Mouse (Mus musculus) embryo, embryonic 9.5 days (tissue): ENCODE data around the gene Eif4g1.
A peak's percentile ranks its signal among the peaks of the same experiment; 100 is the strongest.

Experiments used
- DNase-seq: peaks from one replicate; pipeline ENCODE4 v3.0.0-alpha.2; 2017; ENCODE audit errors: extremely low spot score

Eif4g1 gene

DNA sequence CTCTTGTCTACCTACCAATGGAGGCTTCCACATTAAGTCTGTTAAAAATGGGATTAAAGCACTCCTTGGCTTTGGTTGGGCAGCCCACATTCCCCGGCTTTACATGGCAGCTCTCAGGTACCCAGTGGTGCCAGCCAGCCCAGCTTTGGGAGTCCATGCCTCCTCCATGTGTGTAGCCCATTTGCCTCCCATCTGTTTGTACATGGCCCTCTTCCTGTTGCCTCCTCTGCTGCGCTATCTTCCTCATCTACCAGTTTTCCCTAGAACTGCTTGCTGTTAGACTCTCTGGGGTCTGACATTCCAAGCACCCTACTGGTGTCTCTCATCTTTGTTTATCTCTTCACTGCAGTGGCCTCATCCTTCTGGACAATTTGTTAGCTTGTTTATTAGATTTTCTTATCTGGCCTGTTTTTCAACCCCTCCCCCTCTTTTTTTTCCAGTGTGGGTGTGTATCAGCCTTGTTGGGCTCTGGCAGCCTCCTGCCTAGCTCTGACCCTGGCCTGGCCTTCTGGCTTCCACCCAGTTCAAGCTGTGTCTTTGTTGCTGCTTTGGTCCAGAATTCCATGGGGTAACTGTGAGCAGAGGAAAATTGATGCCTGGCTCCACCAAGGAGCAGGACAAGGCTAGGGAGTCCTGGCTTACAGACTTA is 38.4 kb downstream of the Eif4g1 start:
- DNase-seq: no peak

DNA sequence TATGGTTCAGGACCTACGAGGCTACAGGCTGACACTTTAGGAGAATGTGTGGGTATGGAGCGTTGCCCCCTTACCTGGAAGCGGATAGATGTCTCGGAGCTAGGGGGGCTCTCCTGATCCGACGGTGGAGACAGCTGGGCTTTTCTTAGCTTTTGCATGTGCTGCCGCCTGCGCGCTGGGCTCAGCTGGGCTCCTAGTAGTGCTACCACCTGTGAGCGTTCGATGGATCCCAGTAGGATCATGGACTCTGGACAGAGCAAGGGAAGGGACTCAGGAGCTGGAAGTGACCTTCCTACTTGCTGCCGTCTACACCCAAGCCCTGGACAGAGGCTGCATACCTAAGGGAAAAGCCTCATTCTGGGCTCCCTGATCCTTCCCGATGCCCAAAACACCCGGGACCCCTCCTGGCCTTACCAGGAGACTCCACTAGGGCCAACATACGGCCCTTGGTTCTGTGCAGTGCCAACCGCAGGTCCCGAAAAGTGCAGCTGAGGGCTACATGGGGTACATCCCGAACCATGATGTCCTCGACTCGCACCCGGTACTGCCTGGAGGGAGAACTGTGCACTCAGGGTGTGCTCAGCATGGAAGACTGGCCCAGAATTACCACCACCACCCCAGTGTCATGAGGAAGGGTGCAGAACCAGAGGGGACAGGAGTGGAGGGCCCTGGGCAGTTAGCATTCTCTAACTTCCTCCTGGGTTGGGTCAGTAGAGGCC is 40.3 kb downstream of the Eif4g1 start:
- DNase-seq: no peak

DNA sequence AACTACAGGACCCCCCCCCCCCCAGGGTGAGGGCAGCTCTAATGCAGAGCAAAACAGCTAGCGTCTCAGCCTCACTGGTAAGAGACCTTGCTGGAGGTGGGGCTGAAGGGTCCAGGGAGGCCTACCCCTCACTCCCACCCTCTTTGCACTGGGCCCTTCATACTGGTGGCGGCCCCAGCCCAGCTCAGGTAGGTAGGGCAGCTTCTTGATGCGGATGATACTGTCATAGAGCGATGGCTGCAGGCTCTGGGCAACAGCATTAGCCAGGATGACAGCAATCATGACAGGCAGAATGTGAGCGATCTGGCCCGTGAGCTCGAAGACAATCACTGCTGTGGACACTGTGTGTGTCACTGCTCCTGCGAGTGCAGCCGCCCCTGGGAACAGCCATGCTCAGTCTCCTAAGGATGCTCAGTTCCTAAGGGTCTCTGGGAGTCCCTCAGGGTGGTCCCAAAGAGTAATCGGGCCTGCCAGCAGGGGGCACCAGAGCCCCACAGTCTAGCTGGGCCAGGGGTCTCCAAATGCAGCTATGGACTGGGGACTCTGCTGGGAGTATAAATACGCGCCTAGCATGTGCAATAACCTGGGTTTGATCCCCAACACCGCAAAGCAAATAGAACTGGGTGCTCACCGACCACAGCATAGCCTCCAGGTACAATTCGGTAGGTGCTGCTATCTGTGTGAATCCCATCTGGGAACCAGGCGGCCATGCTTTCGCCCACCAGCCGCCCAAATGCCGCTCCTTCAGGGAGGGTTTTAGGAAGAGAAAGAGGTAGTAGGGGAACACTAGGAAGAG is 41.0 kb downstream of the Eif4g1 start:
- peak; percentile 79 for DNase-seq

DNA sequence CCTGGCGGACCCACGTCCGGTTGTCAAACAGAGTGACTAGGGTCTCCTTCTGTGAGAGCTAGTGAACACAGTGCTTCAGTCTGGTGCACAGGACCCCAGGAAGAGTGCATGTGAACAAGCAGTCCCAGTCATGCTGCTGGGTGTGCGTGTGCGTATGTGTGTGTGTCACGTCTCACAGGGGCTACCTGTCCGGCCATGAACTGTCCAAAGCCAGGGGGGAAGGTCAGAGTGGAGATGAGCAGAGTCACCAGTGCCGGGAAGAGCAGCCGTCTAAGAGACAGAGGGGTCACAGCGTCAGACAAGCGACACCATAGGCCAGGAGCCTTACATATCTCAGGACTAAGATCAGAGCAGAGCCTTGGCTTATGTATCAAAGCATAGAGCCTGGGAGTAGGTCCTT is 42.3 kb downstream of the Eif4g1 start:
- DNase-seq: no peak

DNA sequence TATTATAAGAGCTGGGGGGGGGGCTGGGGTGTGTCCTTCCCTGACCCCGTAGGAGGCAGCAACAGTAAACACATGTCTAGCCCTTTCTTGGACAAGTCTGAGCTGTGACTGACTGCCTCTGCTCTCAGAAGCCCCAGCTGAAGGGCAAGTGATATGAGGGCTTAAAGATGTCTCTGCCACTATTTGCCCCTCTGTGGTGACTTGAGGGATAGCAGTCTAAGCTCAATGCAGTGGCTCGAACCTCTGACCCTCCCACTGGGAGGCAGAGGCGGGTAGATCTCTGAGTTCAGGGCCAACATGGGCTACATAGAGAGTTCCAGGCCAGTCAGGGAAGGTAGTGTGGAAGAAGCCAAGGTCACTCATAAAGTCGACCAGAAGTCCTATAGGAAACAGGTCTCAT is 42.7 kb downstream of the Eif4g1 start:
- no peak for DNase-seq

DNA sequence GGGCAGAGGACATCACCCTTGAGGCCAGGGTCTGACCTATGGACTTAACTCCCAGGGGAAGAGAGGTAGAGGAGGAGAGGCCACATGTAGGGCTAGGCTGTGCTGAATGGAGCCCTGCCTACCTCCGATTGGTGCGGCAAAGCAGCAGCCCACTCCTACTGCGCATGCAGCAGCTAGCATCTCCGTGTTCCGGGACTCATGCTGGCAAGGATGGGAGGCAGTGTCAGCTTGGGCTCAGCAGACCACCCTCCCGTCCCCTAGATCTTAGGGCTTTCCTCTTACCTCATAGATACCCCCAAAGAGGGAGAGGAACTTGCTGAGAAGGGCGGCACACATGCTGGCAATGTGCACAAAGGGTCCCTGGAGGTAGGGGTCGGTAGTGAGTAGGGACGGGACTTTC is 44.1 kb downstream of the Eif4g1 start:
- DNase-seq: no peak

DNA sequence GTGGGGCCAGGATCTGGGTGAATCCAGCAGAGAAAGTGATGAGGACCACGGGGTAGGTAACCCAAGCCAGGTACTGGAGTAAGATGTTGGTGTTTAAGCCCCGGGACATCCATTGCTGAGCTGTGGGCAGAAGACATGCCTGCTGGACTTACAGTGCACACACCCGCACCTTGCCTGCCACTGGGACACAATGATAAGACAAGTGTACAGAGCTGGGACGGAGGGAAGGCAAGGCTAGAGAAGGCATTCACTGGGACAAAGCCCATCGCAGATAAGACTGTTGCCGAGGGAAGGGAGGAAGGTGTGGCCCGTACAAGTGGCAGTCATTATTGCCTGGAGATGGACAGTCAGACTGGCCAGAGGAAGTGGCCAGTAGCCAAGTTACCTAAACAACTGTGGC is 44.8 kb downstream of the Eif4g1 start:
- no peak for DNase-seq

DNA sequence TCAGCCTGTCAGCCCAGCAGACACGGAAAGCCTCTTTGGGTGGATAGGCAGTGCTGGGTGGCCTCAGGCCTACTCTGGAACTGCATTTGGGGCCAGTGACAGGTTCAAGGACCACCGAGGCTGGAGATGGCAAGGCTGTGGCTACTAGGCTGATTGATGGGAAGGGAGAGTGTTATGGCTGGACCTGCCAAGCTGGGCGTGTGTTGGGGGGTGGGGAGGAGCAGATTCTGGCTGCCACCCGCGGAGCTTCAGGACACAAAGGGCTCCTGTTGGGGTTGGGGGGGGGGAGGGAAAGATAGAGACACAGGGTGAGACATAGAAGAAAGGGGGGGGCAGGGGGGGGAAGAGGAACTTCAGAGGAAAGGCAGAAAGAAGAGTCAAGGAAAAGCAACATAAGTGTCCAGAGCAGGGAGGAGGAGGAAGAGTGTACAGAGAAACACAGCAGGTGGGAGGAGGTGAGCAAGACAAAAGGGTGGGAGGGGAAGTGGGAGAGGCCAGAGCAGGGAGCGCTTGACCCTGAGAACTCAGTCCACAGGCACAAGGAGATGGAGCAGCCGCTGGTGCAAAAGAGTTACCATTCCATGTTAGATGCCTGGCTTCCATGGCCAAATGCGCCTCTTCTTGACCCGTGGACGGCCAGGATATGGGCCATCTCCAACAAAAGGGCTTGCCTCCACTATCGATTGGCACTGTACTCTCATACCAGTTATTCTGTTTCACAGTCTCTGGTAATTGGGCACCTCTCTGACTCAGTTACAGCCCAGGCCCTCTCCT is 46.4 kb downstream of the Eif4g1 start:
- no peak for DNase-seq

DNA sequence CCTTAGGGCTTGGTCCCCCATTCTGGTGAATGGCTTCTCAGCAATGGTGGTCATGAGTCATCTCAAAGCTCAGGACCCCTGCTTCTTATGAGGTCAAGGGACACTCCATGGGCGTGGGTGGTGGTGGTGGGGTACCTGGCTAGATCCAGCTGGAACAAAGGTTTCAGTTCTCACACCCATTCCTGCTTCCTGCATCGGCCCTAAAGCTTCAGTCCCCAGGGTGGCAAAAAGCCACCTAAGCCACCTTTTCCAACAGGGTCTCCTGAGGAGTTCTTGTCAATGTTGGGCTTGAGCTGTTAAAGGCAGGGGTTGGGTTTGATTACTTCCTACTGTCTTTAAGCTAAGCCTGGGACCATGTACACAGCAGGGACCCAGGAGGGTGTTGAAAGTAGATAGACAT is 47.0 kb downstream of the Eif4g1 start:
- DNase-seq: no peak

DNA sequence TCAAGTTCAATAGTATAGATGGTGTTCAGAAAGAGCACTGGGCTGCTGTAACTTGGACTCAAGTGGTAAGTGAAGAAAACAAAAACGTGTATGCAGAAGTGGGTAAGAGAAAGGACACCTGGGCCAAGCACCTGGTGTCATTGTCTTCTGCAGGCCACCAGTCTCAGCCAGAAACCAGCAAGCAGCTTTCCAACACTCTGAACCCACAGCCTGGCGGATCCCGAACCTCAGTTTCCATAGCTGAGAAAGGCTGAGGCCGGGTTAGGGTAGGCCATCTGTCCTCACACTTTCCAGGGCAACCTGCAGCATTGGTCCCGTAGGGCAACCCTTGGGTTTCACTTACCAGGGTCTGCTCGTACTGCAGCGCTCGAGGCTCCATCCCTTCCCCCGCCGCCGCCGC is 47.5 kb downstream of the Eif4g1 start:
- no peak for DNase-seq

DNA sequence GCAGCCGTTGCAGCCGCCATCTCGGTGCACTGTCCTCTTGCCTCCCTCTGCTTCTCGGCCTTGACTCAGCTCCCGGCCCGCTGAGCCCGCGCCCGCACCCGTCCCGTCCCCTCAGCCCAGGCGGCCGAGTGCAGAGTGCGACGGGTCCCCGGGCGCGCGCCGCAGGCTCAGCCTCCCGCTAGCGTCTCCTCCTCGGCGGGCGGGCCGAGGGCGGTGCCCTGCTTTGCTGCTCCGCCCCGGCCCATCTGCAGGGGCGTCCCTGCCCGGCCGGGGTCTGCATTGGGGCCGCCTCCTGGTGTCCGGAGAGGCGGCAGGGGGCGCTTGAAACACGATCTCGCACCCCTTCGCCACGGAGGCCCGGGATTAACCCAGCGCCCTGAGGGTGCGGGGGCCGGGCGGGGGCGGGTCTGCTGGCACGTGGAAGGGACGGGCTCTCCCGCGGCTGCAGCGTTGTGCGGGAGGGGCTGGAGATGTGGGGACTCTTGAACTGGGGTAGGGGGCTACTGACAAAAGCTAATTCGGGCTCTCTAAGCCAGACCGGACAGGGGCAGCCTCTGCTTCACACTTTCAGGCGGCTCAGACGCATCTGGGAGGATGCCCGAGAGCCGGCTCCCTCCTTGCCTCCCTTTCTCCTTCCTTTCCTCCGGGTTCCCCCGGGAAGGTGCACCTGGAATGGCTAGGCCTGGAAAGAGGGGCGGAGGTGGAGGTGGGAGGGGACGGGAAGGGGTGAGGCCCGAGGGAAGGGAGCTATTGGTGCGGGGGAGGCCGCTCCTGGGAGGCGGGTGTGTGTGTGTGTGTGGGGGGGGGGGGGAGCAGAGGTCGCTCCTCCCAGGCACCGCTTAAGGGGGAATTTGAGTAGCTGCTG is 48.1 kb downstream of the Eif4g1 start:
- DNase-seq: peak; percentile 92

DNA sequence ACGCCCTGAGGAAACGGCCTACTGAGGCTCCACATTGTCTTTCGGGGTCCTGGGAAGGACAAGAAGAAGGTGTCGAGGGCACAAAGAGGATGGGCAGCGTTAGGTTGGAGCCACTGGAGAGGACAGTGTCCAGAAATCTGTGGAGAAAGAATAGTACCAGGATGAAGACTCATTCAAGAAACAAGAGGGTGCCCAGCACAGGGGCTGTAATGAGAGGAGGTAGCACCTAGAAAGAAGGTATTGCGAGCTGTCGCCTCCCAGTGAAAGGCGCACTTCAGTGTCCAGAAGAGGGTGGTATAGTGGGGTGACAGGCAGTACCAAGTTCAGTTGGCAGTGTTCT is 48.7 kb downstream of the Eif4g1 start:
- DNase-seq: no peak

DNA sequence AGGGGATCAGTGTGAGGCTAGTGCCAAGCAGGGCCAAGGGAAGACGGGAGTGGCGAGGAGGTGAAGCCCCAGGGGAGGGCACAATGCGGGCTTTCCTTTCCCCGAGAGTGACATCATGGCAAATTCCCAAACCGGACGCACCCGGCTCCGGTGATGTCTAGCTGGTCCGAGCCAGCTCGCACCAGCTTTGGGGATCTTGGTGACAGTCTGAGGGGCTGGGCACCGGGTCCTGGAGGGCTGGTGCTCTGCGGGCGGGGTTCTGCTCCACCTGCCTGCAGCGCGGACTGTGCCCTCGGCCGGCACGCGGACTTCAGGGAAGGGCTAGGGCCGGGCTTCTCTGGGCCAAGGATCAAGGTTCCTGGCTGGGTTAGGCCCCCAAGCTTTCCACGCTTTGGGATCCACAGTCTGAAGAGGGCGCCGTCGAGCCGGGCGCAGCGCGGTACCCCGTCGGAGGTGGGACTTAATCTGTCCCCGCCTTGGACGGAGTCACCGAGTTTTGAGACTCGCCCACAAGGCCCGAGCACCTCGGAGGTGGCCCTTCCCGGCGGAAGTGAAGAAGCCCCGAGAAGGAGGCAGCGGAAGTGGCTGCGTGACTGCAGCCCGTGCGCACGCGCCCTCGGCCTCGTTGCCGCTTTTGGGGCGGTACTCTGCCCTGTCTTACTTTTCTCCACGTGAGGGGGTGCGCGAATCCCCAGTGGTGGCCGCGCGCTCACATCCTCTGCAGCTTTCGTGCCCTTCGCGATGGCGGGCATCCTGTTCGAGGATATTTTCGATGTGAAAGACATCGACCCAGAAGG is 49.3 kb downstream of the Eif4g1 start, which contains the start of the genes Polr2h and Clcn2:
Polr2h (plus strand) TSS at position 485 of the 797 bp plus-strand sequence.
Clcn2 (minus strand) TSS at position 566 of the 797 bp plus-strand sequence.
- DNase-seq: peak; percentile 93

DNA sequence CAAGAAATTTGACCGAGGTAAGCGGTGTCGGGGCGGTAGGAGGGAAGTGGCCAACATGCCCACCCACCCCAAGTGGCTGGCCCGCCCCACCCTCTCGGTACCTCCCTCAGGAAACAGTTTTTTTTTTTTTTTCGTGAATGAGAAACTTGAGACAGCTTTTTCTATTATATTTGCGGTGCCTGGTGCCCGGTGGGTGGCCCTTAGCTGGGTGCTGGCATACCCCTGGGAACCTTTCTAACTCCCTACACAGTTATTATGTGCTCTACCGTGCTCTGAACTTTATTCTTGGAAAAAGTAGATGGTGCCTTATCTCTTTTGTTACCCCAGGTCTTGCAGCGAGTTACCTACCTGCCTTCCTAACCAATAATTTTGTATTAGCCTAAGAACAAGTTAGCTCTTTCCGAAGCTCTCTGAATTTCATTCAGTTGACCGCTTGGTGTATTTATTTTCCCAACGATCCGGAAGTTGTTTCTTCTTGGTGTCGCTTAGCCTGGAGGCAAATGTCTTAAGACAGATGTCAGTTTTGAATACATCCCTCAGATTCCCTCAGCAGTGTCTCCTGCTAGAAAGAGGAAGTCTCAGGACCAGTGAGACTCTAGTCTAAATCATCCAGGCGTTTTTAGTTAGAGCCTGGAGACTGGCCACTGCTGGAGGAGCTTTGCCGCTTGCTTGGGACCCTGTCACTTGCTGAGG is 50.0 kb downstream of the Eif4g1 start:
- DNase-seq: no peak

DNA sequence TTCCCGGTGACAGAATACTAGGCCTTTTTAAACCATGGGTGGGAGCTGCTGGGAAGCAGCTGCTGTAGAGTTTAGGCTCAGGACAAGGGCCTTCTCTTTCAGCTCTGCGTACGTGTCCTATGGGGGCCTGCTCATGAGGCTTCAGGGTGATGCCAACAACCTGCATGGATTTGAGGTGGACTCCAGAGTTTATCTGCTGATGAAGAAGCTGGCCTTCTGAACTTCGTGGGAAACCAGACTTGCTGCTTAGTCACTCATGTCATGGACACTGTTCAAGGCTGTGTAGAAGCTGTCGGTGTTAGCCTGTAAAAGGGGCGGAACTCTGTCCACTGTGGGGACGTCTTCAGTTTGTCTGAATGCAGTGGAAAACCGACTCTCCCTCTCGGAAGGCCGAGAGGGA is 53.7 kb downstream of the Eif4g1 start:
- DNase-seq: no peak

DNA sequence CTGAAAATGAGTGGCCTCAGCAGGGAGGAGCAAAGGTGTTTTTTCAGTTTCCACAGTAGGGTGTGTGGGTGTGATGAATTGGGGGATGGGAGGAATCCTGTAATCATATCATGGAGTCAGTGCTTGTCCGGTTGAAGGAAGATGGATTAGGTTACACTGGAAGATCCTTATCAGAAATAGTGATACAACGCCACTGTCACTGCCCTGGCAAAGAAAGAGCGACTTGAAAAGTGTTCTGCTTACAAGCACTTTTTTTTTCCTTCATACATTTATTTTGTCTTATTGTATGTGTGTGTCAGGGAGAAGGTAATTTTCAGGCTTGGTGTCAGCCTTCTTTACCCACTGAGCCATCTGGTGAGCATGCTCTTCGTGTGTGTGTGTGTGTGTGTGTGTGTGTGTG is 54.6 kb downstream of the Eif4g1 start:
- no peak for DNase-seq

DNA sequence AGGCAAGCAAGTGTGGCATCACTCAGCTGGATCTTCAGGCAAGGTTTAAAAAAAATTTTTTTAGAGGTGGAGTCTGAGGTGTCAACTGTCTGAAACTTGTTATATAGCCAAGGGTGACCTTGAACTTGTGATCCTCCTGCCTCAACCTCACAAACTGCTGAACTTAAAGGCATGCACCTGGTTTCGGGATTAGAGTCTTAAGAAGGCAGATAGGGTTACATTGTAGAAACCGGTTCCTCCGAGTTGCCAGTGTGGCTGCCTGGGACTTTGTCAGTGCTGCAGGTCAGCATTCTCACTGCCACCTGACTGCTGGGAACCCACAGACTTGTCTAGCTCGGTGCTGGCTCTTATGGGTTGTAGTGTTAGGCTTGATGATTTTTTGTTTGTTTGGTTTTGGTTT is 55.1 kb downstream of the Eif4g1 start:
- no peak for DNase-seq

DNA sequence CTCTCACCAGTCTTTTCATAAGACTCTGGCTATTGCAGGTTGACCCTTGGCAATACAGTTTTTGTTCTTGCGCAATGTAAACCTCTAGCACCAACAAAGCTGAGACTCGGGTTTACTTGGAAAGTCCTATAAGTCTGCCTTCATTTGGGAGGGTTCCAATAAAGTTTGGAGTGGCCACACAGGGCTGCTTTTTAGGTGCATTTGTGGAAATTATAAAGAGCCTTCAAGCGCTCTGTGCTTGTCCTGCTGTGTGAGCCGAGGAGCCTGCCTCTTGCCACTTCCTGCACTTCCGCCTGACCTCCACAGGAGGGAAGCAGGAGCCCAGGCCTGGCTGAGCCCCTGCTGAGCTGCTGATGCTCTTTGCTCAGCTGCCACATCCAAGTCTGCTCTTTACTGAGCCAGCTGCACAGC is 56.2 kb downstream of the Eif4g1 start:
- DNase-seq: peak; percentile 62

DNA sequence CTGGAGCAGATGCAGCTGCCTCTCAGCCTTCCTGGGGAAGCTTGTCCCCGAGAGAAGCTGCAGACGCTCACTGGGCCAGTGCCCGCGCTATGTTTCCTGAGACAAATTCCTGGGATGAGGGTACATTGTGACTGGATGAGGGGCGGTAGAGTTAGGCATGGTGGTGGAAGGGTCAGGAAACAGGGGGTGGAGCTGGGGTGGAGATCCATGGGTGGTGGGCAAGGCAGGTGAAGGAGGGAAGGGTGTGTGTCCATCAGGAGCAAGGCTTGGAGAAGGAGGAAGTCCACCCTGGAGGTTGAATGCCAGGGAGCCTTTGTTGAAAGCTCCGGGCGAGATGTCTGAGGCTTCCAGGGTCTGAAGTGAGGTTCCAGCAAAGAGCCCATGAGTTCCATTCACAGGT is 57.2 kb downstream of the Eif4g1 start:
- no peak for DNase-seq

DNA sequence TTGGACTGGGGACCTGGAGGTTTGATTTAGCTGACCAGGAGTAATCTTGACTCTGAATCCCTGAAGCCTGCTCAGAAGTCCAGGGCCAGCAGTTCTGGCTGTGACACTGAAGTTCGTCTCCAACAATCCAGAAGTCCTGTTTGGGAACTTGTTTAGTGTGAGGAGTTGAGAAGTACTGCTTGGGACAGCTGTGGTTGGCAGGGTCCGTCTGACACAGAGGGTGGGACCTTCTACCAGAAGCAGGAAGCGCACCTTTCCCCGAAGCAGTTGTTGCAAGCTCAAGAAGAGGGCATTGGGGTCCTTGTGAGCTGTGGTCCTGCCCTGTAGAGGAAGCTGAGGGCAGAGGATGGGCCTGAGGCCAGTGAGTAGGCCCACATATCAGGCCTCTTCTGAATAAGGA is 57.6 kb downstream of the Eif4g1 start:
- DNase-seq: no peak
